ENCODE assay signal across 14 mouse cellular contexts in genomic region chr11:6481669-6482185, GRCm38 (mm10). TPM values are rescaled to one million over a fixed set of nuclear protein-coding genes. Genes with fewer than 3 reads are reported as not detected.
DNase-seq lines count a peak whose midpoint lies in the region; ATAC-seq lines count a peak whose summit lies in the region.
"Had no signal": no experiment of that assay in that cellular context is flagged by ENCODE, and none has a peak within 500 bp of the region (broad histone marks: within the 10 kb centered on the region; RNA-seq: fewer than 3 reads in every experiment).

No protein-coding gene starts in this region.

- H3K9ac ChIP-seq in kidney, embryonic 16.5 days (replicated peaks; ENCODE audit: low read length) = no peak overlapping the region
- H3K9ac ChIP-seq: liver, postnatal 0 days had no signal

- DNase-seq in heart, postnatal 14 days = peak; percentile 15 to 17
- no peak for DNase-seq in heart, postnatal 36 days
- peak; percentile 97 to 98 for DNase-seq in cerebellum, postnatal 10 days
- DNase-seq in lung, postnatal 14 days = peak; percentile 56
- DNase-seq in urinary bladder, adult 2 months (ENCODE audit: low spot score) = no peak
- DNase-seq: kidney, postnatal 36 days; liver, postnatal 0 days; right cerebral cortex, postnatal 4 days; thymus, adult 18-20 months had no signal

- 64% methylated on average over 6 of the region's 6 CpGs for whole genome bisulfite sequencing in kidney, embryonic 16.5 days

- no peak overlapping the region for H3K4me3 ChIP-seq in kidney, embryonic 16.5 days (ENCODE audit: low read length)
- H3K4me3 ChIP-seq: forebrain, embryonic 10.5 days had no signal

- no peaks in the 10 kb centered on the region for H3K4me1 ChIP-seq in kidney, embryonic 16.5 days (ENCODE audit: insufficient read depth, low read length)

- no peaks in the 10 kb centered on the region for H3K27me3 ChIP-seq in kidney, embryonic 16.5 days (ENCODE audit: insufficient read depth, low read length)
- H3K27me3 ChIP-seq: Patski had no signal

- H3K4me2 ChIP-seq in kidney, embryonic 16.5 days (replicated peaks; ENCODE audit: low read depth, low read length) = no peak overlapping the region

- H3K27ac ChIP-seq in kidney, embryonic 16.5 days (ENCODE audit: low read length) = no peak overlapping the region
- H3K27ac ChIP-seq: forebrain, embryonic 10.5 days had no signal

- peak; percentile 56; the same call in 1 of the 2 replicates for ATAC-seq in cerebellum, adult (ENCODE audit: insufficient number of reproducible peaks, low FRiP score, low TSS enrichment)
- ATAC-seq in kidney, embryonic 16.5 days (ENCODE audit: low FRiP score, low TSS enrichment) = no peak
- ATAC-seq: liver, postnatal 0 days; midbrain, embryonic 16.5 days had no signal

- no peaks in the 10 kb centered on the region for H3K9me3 ChIP-seq in kidney, embryonic 16.5 days (ENCODE audit: low read length)
- H3K9me3 ChIP-seq: forebrain, embryonic 10.5 days had no signal

- no peaks in the 10 kb centered on the region for H3K36me3 ChIP-seq in kidney, embryonic 16.5 days (ENCODE audit: insufficient read depth, low read length)
- H3K36me3 ChIP-seq: forebrain, embryonic 10.5 days had no signal

- intact Hi-C loops in heart, postnatal 14 days (cut with DNase I) = no loop called here
- intact Hi-C loops in heart, postnatal 36 days (cut with DNase I) = no loop called here

RNA-seq across cellular contexts. Expression of gene Purb, which starts 6.0 kb away (rescaled TPM):
- 10 to 100 TPM; 49.6 to 53.0 TPM for total RNA-seq in heart, postnatal 14 days (2021)
- 10 to 100 TPM; 32.7 to 35.6 TPM for total RNA-seq in heart, postnatal 36 days (2021)
- polyA plus RNA-seq in kidney, embryonic 16.5 days (2015; fragmentation: Nextera tagmentation; extraction: Ambion mirVana) = 24.8 and 30.1 TPM in 2 replicates
- polyA plus RNA-seq in urinary bladder, adult 2 months (2012; rRNA removed) = 22.3 and 29.5 TPM in 2 replicates

RNA-seq across cellular contexts. Expression of gene H2afv, which starts 37.5 kb away (rescaled TPM):
- 10 to 100 TPM; 57.1 to 59.4 TPM for total RNA-seq in heart, postnatal 14 days (2021)
- total RNA-seq in heart, postnatal 36 days (2021) = 10 to 100 TPM; 70.4 to 83.8 TPM
- 560 and 596 TPM in 2 replicates for polyA plus RNA-seq in kidney, embryonic 16.5 days (2015; fragmentation: Nextera tagmentation; extraction: Ambion mirVana)
- polyA plus RNA-seq in urinary bladder, adult 2 months (2012; rRNA removed) = 97.0 and 110 TPM in 2 replicates

RNA-seq across cellular contexts. Expression of gene Myo1g, which starts 39.0 kb away (rescaled TPM):
- total RNA-seq in heart, postnatal 14 days (2021) = 1 to 10 TPM; 1.9 to 3.2 TPM
- 1 to 10 TPM; 1.2 to 2.2 TPM for total RNA-seq in heart, postnatal 36 days (2021)
- polyA plus RNA-seq in kidney, embryonic 16.5 days (2015; fragmentation: Nextera tagmentation; extraction: Ambion mirVana) = 1.0 and 1.2 TPM in 2 replicates
- 10.1 and 12.6 TPM in 2 replicates for polyA plus RNA-seq in urinary bladder, adult 2 months (2012; rRNA removed)

Comparison
In these comparisons a context has a peak if more than half of its experiments do, and no peak if none do; other contexts are left out.
1. DNase-seq: peak in heart, postnatal 14 days (2 of 2), cerebellum, postnatal 10 days (2 of 2) and lung, postnatal 14 days (single experiment); none in heart, postnatal 36 days (0 of 2) and urinary bladder, adult 2 months (single experiment).